ENCODE assay signal across 9 mouse cellular contexts in genomic region chr5:136755696-136756095, GRCm38 (mm10).
DNase-seq lines count a peak whose midpoint lies in the region; ATAC-seq and TF ChIP-seq lines count a peak whose summit lies in the region.
"Had no signal": no experiment of that assay in that cellular context is flagged by ENCODE, and none has a peak within 500 bp of the region (broad histone marks: within the 10 kb centered on the region; RNA-seq: fewer than 3 reads in every experiment).

No protein-coding gene starts in this region.

- H3K36me3 ChIP-seq in hindbrain, embryonic 10.5 days = peaks cover 31% of the 10 kb centered on the region
- no peaks in the 10 kb centered on the region for H3K36me3 ChIP-seq in hindbrain, embryonic 13.5 days
- no peaks in the 10 kb centered on the region for H3K36me3 ChIP-seq in ES-E14 (ENCODE audit: control insufficient read depth, insufficient read depth, low read length, poor library complexity, severe bottlenecking)

- H3K9ac ChIP-seq in hindbrain, embryonic 13.5 days = no peak overlapping the region
- H3K9ac ChIP-seq in ES-E14 (ENCODE audit: insufficient read depth, low read depth, low read length, poor library complexity, severe bottlenecking) = no peak overlapping the region
- H3K9ac ChIP-seq: embryonic facial prominence, embryonic 13.5 days had no signal

- H3K27me3 ChIP-seq in hindbrain, embryonic 10.5 days (ENCODE audit: insufficient read depth, poor library complexity, severe bottlenecking) = no peaks in the 10 kb centered on the region
- H3K27me3 ChIP-seq in hindbrain, embryonic 13.5 days = no peaks in the 10 kb centered on the region
- H3K27me3 ChIP-seq: embryonic facial prominence, embryonic 13.5 days had no signal

- H3K4me1 ChIP-seq in hindbrain, embryonic 10.5 days (replicated peaks) = no peaks in the 10 kb centered on the region
- H3K4me1 ChIP-seq in hindbrain, embryonic 13.5 days (replicated peaks) = no peaks in the 10 kb centered on the region
- no peaks in the 10 kb centered on the region for H3K4me1 ChIP-seq in ES-E14 (ENCODE audit: control insufficient read depth in 2 of 2, insufficient read depth in 2 of 2, low read length in 2 of 2, poor library complexity in 1 of 2)
- H3K4me1 ChIP-seq: embryonic facial prominence, embryonic 13.5 days had no signal

- ATAC-seq in hindbrain, embryonic 13.5 days (ENCODE audit: low FRiP score) = no peak

- DNase-seq in hindbrain, embryonic 10.5 days (ENCODE audit: low spot score) = peak; percentile 72
- DNase-seq in ES-E14 (ENCODE audit: low read depth, low spot score) = peak; percentile 62
- peak; percentile 43 to 67 for DNase-seq in cerebellum, adult 18-20 months
- DNase-seq in gastrocnemius, postnatal 10 days = peak; percentile 74
- DNase-seq in layer of hippocampus, postnatal 36 days = peak; percentile 51 to 73
- DNase-seq in naive thymus-derived CD4-positive, alpha-beta T cell, adult 2 months (ENCODE audit: low read depth) = peak; percentile 61
- DNase-seq in thymus, postnatal 10 days (ENCODE audit: low spot score in 2 of 2) = peak; percentile 11 to 67

- no peak overlapping the region for H3K4me2 ChIP-seq in hindbrain, embryonic 13.5 days
- H3K4me2 ChIP-seq: embryonic facial prominence, embryonic 13.5 days had no signal

- H3K9me3 ChIP-seq in hindbrain, embryonic 10.5 days = peaks cover 4% of the 10 kb centered on the region; the same call in 1 of the 2 replicates
- H3K9me3 ChIP-seq in hindbrain, embryonic 13.5 days = no peaks in the 10 kb centered on the region
- H3K9me3 ChIP-seq in ES-E14 (ENCODE audit: control insufficient read depth, insufficient read depth, low read depth, low read length) = no peaks in the 10 kb centered on the region
- H3K9me3 ChIP-seq: embryonic facial prominence, embryonic 13.5 days had no signal

- in situ Hi-C loops in ES-E14 (cut with MboI; ENCODE audit: low sequenced_read_pairs in 2 of 2, unreplicated experiment in 2 of 2) = no loop called here

- H3K4me3 ChIP-seq in hindbrain, embryonic 10.5 days = no peak overlapping the region
- no peak overlapping the region for H3K4me3 ChIP-seq in hindbrain, embryonic 13.5 days
- H3K4me3 ChIP-seq in ES-E14 (ENCODE audit: insufficient read depth in 1 of 2, low read depth in 1 of 2, low read length in 2 of 2, poor library complexity in 1 of 2, severe bottlenecking in 1 of 2) = no peak overlapping the region
- H3K4me3 ChIP-seq: embryonic facial prominence, embryonic 13.5 days had no signal

- 5% methylated on average over 3 of the region's 3 CpGs for WGBS in hindbrain, embryonic 10.5 days
- WGBS in hindbrain, embryonic 13.5 days = 3% methylated on average over 3 of the region's 3 CpGs

- H3K27ac ChIP-seq in hindbrain, embryonic 10.5 days = no peak overlapping the region
- H3K27ac ChIP-seq in hindbrain, embryonic 13.5 days = no peak overlapping the region
- no peak overlapping the region for H3K27ac ChIP-seq in ES-E14 (ENCODE audit: insufficient read depth, low read depth, low read length, poor library complexity, severe bottlenecking)
- H3K27ac ChIP-seq: embryonic facial prominence, embryonic 13.5 days had no signal

TF ChIP-seq in ES-E14, 5 proteins besides CTCF, POLR2A, EP300 and RAD21:
- peak; percentile 73 for TF ChIP-seq ZC3H11A (IDR thresholded peaks at IDR 0.05; ENCODE audit: borderline replicate concordance, low read depth, low read length)
- no peak for TF ChIP-seq CHD2 (IDR thresholded peaks at IDR 0.05; ENCODE audit: low read depth, low read length)
- TF ChIP-seq MAFK (IDR thresholded peaks at IDR 0.05; ENCODE audit: insufficient read depth, low read depth, low read length) = no peak
- TF ChIP-seq HCFC1 (IDR thresholded peaks at IDR 0.05; ENCODE audit: borderline replicate concordance, insufficient read depth, low read length) = no peak
